Mouse (Mus musculus) thymus, postnatal 14 days (tissue): Measurements from ENCODE around the gene Nr2c1.

Experiments
- DNase-seq: peaks from one replicate; pipeline ENCODE4 v3.0.0; 2021

The Nr2c1 gene

GRCm38 (mm10) chr10:94140227-94140931, 7.4 kb upstream of the Nr2c1 start:
- no peak for DNase-seq

GRCm38 (mm10) chr10:94142427-94142826, 5.4 kb upstream of the Nr2c1 start:
- no peak for DNase-seq

GRCm38 (mm10) chr10:94144581-94144980, 3.2 kb upstream of the Nr2c1 start:
- DNase-seq: no peak

GRCm38 (mm10) chr10:94147391-94147755, 450 bp upstream of the Nr2c1 start:
- no peak for DNase-seq

- DNase-seq: no peak
Observed at GRCm38 (mm10) chr10:94151488-94151887, 3.7 kb downstream of the Nr2c1 start.

- DNase-seq: no peak
Observed at GRCm38 (mm10) chr10:94153841-94154240, 6.0 kb downstream of the Nr2c1 start.

- DNase-seq: no peak
Observed at GRCm38 (mm10) chr10:94158962-94159361, 11.1 kb downstream of the Nr2c1 start.

- no peak for DNase-seq
Observed at GRCm38 (mm10) chr10:94159406-94159805, 11.6 kb downstream of the Nr2c1 start.

GRCm38 (mm10) chr10:94161051-94161765, 13.4 kb downstream of the Nr2c1 start:
- DNase-seq: no peak

GRCm38 (mm10) chr10:94162031-94162430, 14.2 kb downstream of the Nr2c1 start:
- DNase-seq: no peak

GRCm38 (mm10) chr10:94164104-94164845, 16.5 kb downstream of the Nr2c1 start:
- no peak for DNase-seq

GRCm38 (mm10) chr10:94165426-94165825, 17.6 kb downstream of the Nr2c1 start:
- no peak for DNase-seq

- no peak for DNase-seq
Observed at GRCm38 (mm10) chr10:94167051-94167750, 19.4 kb downstream of the Nr2c1 start.

- no peak for DNase-seq
Observed at GRCm38 (mm10) chr10:94171440-94172130, 23.8 kb downstream of the Nr2c1 start.

- no peak for DNase-seq
Observed at GRCm38 (mm10) chr10:94172137-94172536, 24.3 kb downstream of the Nr2c1 start.

GRCm38 (mm10) chr10:94172706-94173105, 24.9 kb downstream of the Nr2c1 start:
- DNase-seq: no peak

- no peak for DNase-seq
Observed at GRCm38 (mm10) chr10:94174652-94175051, 26.8 kb downstream of the Nr2c1 start.

- DNase-seq: no peak
Observed at GRCm38 (mm10) chr10:94183199-94183598, 35.4 kb downstream of the Nr2c1 start.

- peak; percentile 96 for DNase-seq
Observed at GRCm38 (mm10) chr10:94198482-94199405, 50.9 kb downstream of the Nr2c1 start, which contains the start of gene Ndufa12. Gene Ndufa12, plus strand, starts transcription at chr10:94198720.

GRCm38 (mm10) chr10:94204973-94205372, 57.1 kb downstream of the Nr2c1 start:
- no peak for DNase-seq
